Mouse (Mus musculus): ENCODE results near the gene Psip1. TPM values are rescaled to one million over a fixed set of nuclear protein-coding genes. Genes with fewer than 3 reads are reported as not detected.
"Not testable (repeated sequence)": the region's sequence is repeated elsewhere in the genome, so short reads cannot be mapped to it uniquely, and the experiment has no call there.

The Psip1 gene
- total RNA-seq (2014; fragmentation: Nextera tagmentation) (189 and 197 TPM in 2 replicates), total RNA-seq (2017) (355 and 428 TPM in 2 replicates)

GRCm38 (mm10) chr4:83486117-83486901 is at the start of gene Psip1:
TSS of gene Psip1 (minus strand) at chr4:83486459.
- peak; percentile 90 for ATAC-seq (replicated peaks; ENCODE audit: low FRiP score, low TSS enrichment, poor library complexity, severe bottlenecking)

- ATAC-seq (replicated peaks; ENCODE audit: low FRiP score, low TSS enrichment, poor library complexity, severe bottlenecking): no peak
Measured at GRCm38 (mm10) chr4:83534024-83534423, 47.8 kb upstream of the Psip1 start.

- ATAC-seq (replicated peaks; ENCODE audit: low FRiP score, low TSS enrichment, poor library complexity, severe bottlenecking): peak; percentile 63; the same call in 1 of the 2 replicates
Measured at GRCm38 (mm10) chr4:83533168-83533911, 47.1 kb upstream of the Psip1 start.

- ATAC-seq (replicated peaks; ENCODE audit: low FRiP score, low TSS enrichment, poor library complexity, severe bottlenecking): not testable (repeated sequence)
Measured at GRCm38 (mm10) chr4:83530060-83530459, 43.8 kb upstream of the Psip1 start.

- no peak for ATAC-seq (replicated peaks; ENCODE audit: low FRiP score, low TSS enrichment, poor library complexity, severe bottlenecking)
Measured at GRCm38 (mm10) chr4:83527921-83528320, 41.7 kb upstream of the Psip1 start.

GRCm38 (mm10) chr4:83526988-83527334 is 40.7 kb upstream of the Psip1 start:
- no peak for ATAC-seq (replicated peaks; ENCODE audit: low FRiP score, low TSS enrichment, poor library complexity, severe bottlenecking)

- 0 out of 2 replicates have a peak, but pooled peaks have one; percentile 7 for ATAC-seq (replicated peaks; ENCODE audit: low FRiP score, low TSS enrichment, poor library complexity, severe bottlenecking)
Measured at GRCm38 (mm10) chr4:83526270-83526987, 40.2 kb upstream of the Psip1 start.

- peak; percentile 61 for ATAC-seq (replicated peaks; ENCODE audit: low FRiP score, low TSS enrichment, poor library complexity, severe bottlenecking)
Measured at GRCm38 (mm10) chr4:83525690-83526055, 39.4 kb upstream of the Psip1 start.

GRCm38 (mm10) chr4:83524843-83525689 is 38.8 kb upstream of the Psip1 start, which contains the start of gene Ccdc171:
TSS of gene Ccdc171 (plus strand) at chr4:83525545.
- ATAC-seq (replicated peaks; ENCODE audit: low FRiP score, low TSS enrichment, poor library complexity, severe bottlenecking): peak; percentile 83

- peak; percentile 38 for ATAC-seq (replicated peaks; ENCODE audit: low FRiP score, low TSS enrichment, poor library complexity, severe bottlenecking)
Measured at GRCm38 (mm10) chr4:83524456-83524842, 38.2 kb upstream of the Psip1 start.

GRCm38 (mm10) chr4:83522066-83522465 is 35.8 kb upstream of the Psip1 start:
- no peak for ATAC-seq (replicated peaks; ENCODE audit: low FRiP score, low TSS enrichment, poor library complexity, severe bottlenecking)

- ATAC-seq (replicated peaks; ENCODE audit: low FRiP score, low TSS enrichment, poor library complexity, severe bottlenecking): no peak
Measured at GRCm38 (mm10) chr4:83520308-83520707, 34.0 kb upstream of the Psip1 start.

GRCm38 (mm10) chr4:83519807-83520206 is 33.5 kb upstream of the Psip1 start:
- no peak for ATAC-seq (replicated peaks; ENCODE audit: low FRiP score, low TSS enrichment, poor library complexity, severe bottlenecking)

GRCm38 (mm10) chr4:83519148-83519547 is 32.9 kb upstream of the Psip1 start:
- ATAC-seq (replicated peaks; ENCODE audit: low FRiP score, low TSS enrichment, poor library complexity, severe bottlenecking): no peak

- not testable (repeated sequence) for ATAC-seq (replicated peaks; ENCODE audit: low FRiP score, low TSS enrichment, poor library complexity, severe bottlenecking)
Measured at GRCm38 (mm10) chr4:83516144-83516543, 29.9 kb upstream of the Psip1 start.

- ATAC-seq (replicated peaks; ENCODE audit: low FRiP score, low TSS enrichment, poor library complexity, severe bottlenecking): no peak
Measured at GRCm38 (mm10) chr4:83514976-83515669, 28.9 kb upstream of the Psip1 start.

GRCm38 (mm10) chr4:83514183-83514582 is 27.9 kb upstream of the Psip1 start:
- ATAC-seq (replicated peaks; ENCODE audit: low FRiP score, low TSS enrichment, poor library complexity, severe bottlenecking): no peak

GRCm38 (mm10) chr4:83512644-83513043 is 26.4 kb upstream of the Psip1 start:
- ATAC-seq (replicated peaks; ENCODE audit: low FRiP score, low TSS enrichment, poor library complexity, severe bottlenecking): no peak

- ATAC-seq (replicated peaks; ENCODE audit: low FRiP score, low TSS enrichment, poor library complexity, severe bottlenecking): no peak
Measured at GRCm38 (mm10) chr4:83512217-83512616, 26.0 kb upstream of the Psip1 start.
